Mouse (Mus musculus) spleen, adult 2 months (tissue): ENCODE measurements at regions not wholly inside any gene's neighbourhood (a gene's known extent, or its start where the extent isn't known, plus 50 kb on each side); places are given as distances from the start of the nearest gene placed in this dataset.

Source experiments
- CTCF ChIP-seq: fragments of 200-500 bp; IDR thresholded peaks from 2 replicates; pipeline ENCODE4 v1.5.1; 2011; ENCODE audit warnings: mild to moderate bottlenecking, inconsistent platforms; ENCODE audit not compliant: insufficient read depth, insufficient read length, insufficient replicate concordance; ENCODE audit errors: extremely low read depth
- POLR2A ChIP-seq: fragments of 200-500 bp; IDR thresholded peaks from 2 replicates; pipeline ENCODE4 v1.6.1; 2011; ENCODE audit warnings: low read depth, low read length, inconsistent platforms

DNA sequence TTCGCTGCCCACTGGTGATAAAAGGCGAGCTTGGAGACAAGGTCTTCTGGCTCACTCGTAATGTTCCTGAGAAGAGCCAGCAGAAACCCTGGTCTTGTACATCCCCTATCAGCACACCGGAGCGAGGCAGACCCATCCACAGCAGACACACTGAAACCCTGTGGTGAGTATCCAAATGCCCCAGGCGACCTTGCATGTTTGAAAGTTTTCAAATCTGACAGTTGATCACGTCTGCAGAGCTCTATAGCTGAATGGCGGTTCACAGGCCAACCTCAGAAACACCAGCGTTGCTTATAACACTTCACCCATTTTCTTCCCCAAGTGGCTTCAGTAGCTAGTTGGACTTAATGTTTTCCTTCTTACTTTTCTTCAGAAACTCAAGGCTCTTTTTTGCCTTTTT, 112.6 kb upstream of the Eomes start:
- TF ChIP-seq CTCF (no peak), POLR2A (no peak)
